Mouse (Mus musculus) right cerebral cortex, postnatal 25 days (tissue): ENCODE results near the gene D930048N14Rik.

ENCODE experiments used
- DNase-seq: peaks from one replicate; pipeline ENCODE4 v3.0.0; 2022

The D930048N14Rik gene

GRCm38 (mm10) chr11:51707080-51707479 lies 56.3 kb downstream of the D930048N14Rik start:
- DNase-seq = no peak
